Mouse (Mus musculus): ENCODE measurements around the gene A030005K14Rik. TPM values are rescaled to one million over a fixed set of nuclear protein-coding genes. Genes with fewer than 3 reads are reported as not detected.

The A030005K14Rik gene
- polyA plus RNA-seq, 1 experiment from 2014 or later, result not detected

GRCm38 (mm10) chr1:83066577-83066976, 7.4 kb upstream of the A030005K14Rik start:
- no peak for DNase-seq (ENCODE audit: low spot score)
- H3K4me3 ChIP-seq, result no peak overlapping the region
- 90% methylated on average over 4 of the region's 4 CpGs for WGBS

GRCm38 (mm10) chr1:83064851-83065250, 5.7 kb upstream of the A030005K14Rik start:
- no peak for DNase-seq (ENCODE audit: low spot score)
- Histone ChIP-seq H3K27ac (no peak overlapping the region), H3K36me3 (no peaks in the 10 kb centered on the region), H3K27me3 (ENCODE audit: low read depth, poor library complexity, severe bottlenecking) (no peaks in the 10 kb centered on the region), H3K9me3 (replicated peaks) (no peaks in the 10 kb centered on the region), H3K4me3 (no peak overlapping the region), H3K4me1 (no peaks in the 10 kb centered on the region)
- WGBS, result 32% methylated on average over 3 of the region's 3 CpGs

More at GRCm38 (mm10) chr1:83066577-83066976, 7.4 kb upstream of the A030005K14Rik start:
- Histone ChIP-seq H3K27ac (no peak overlapping the region), H3K27me3 (ENCODE audit: low read depth, poor library complexity, severe bottlenecking) (no peaks in the 10 kb centered on the region), H3K9me3 (replicated peaks) (no peaks in the 10 kb centered on the region), H3K36me3 (no peaks in the 10 kb centered on the region), H3K4me1 (no peaks in the 10 kb centered on the region)

- Histone ChIP-seq H3K4me1 (no peaks in the 10 kb centered on the region), H3K36me3 (no peaks in the 10 kb centered on the region), H3K9me3 (replicated peaks) (no peaks in the 10 kb centered on the region), H3K27ac (no peak within 1 kb of the TSS), H3K27me3 (ENCODE audit: low read depth, poor library complexity, severe bottlenecking) (no peaks in the 10 kb centered on the region), H3K4me3 (no peak within 1 kb of the TSS)
- DNase-seq (ENCODE audit: low spot score), result no peak
- 98% methylated on average over 4 of the region's 4 CpGs for WGBS
Measured at GRCm38 (mm10) chr1:83060643-83061042, 1.5 kb upstream of the A030005K14Rik start, which contains the start of gene Krtap28-13. TSS of gene Krtap28-13 (plus strand) at chr1:83060930.

GRCm38 (mm10) chr1:83058481-83058880, 697 bp downstream of the A030005K14Rik start:
- Histone ChIP-seq H3K4me3 (no peak overlapping the region), H3K36me3 (no peaks in the 10 kb centered on the region), H3K9me3 (replicated peaks) (no peaks in the 10 kb centered on the region), H3K4me1 (no peaks in the 10 kb centered on the region), H3K27ac (no peak overlapping the region), H3K27me3 (ENCODE audit: low read depth, poor library complexity, severe bottlenecking) (no peaks in the 10 kb centered on the region)
- WGBS, result 48% methylated on average over 1 of the region's 1 CpGs
- no peak for DNase-seq (ENCODE audit: low spot score)

GRCm38 (mm10) chr1:83044882-83045427, 14.2 kb downstream of the A030005K14Rik start, which contains the start of gene Gm47969:
TSS of gene Gm47969 (plus strand) at chr1:83044932.
- WGBS, result 89% methylated on average over 5 of the region's 5 CpGs
- H3K4me3 ChIP-seq, result no peak within 1 kb of the TSS
- H3K4me1 ChIP-seq, result no peaks in the 10 kb centered on the region
- H3K9me3 ChIP-seq (replicated peaks), result no peaks in the 10 kb centered on the region
- H3K27ac ChIP-seq, result no peak within 1 kb of the TSS
- H3K27me3 ChIP-seq (ENCODE audit: low read depth, poor library complexity, severe bottlenecking), result no peaks in the 10 kb centered on the region
- no peak for DNase-seq (ENCODE audit: low spot score)
- no peaks in the 10 kb centered on the region for H3K36me3 ChIP-seq

GRCm38 (mm10) chr1:83042380-83042779, 16.8 kb downstream of the A030005K14Rik start, which contains the start of gene Krtap28-10:
TSS of gene Krtap28-10 (minus strand) at chr1:83042480.
- Histone ChIP-seq H3K27ac (no peak within 1 kb of the TSS), H3K4me1 (peaks cover 13% of the 10 kb centered on the region; the same call in 1 of the 2 replicates), H3K27me3 (ENCODE audit: low read depth, poor library complexity, severe bottlenecking) (no peaks in the 10 kb centered on the region), H3K36me3 (no peaks in the 10 kb centered on the region), H3K9me3 (replicated peaks) (no peaks in the 10 kb centered on the region), H3K4me3 (no peak within 1 kb of the TSS)
- DNase-seq (ENCODE audit: low spot score), result no peak
- 99% methylated on average over 2 of the region's 2 CpGs for WGBS

- no peak overlapping the region for H3K4me3 ChIP-seq
- H3K27ac ChIP-seq, result no peak overlapping the region
- H3K36me3 ChIP-seq, result no peaks in the 10 kb centered on the region
- peaks cover 27% of the 10 kb centered on the region for H3K4me1 ChIP-seq
- no peaks in the 10 kb centered on the region for H3K9me3 ChIP-seq (replicated peaks)
- DNase-seq (ENCODE audit: low spot score), result no peak
- 75% methylated on average over 4 of the region's 4 CpGs for WGBS
- no peaks in the 10 kb centered on the region for H3K27me3 ChIP-seq (ENCODE audit: low read depth, poor library complexity, severe bottlenecking)
Measured at GRCm38 (mm10) chr1:83039080-83039479, 20.1 kb downstream of the A030005K14Rik start.

GRCm38 (mm10) chr1:83038109-83038672, 21.0 kb downstream of the A030005K14Rik start, which contains the start of gene Slc19a3:
TSS of gene Slc19a3 (minus strand) at chr1:83038448.
- Histone ChIP-seq H3K27ac (peak within 1 kb of the TSS; percentile 75), H3K4me1 (peaks cover 27% of the 10 kb centered on the region), H3K27me3 (ENCODE audit: low read depth, poor library complexity, severe bottlenecking) (no peaks in the 10 kb centered on the region), H3K4me3 (peak within 1 kb of the TSS; percentile 58), H3K9me3 (replicated peaks) (no peaks in the 10 kb centered on the region), H3K36me3 (no peaks in the 10 kb centered on the region)
- under 1% methylated on average over 25 of the region's 25 CpGs for whole genome bisulfite sequencing
- peak; percentile 67 for DNase-seq (ENCODE audit: low spot score)

- Histone ChIP-seq H3K9me3 (replicated peaks) (no peaks in the 10 kb centered on the region), H3K4me1 (peaks cover 27% of the 10 kb centered on the region)
- whole genome bisulfite sequencing, result 77% methylated on average over 11 of the region's 11 CpGs
Measured at GRCm38 (mm10) chr1:83036892-83037667, 22.1 kb downstream of the A030005K14Rik start.

GRCm38 (mm10) chr1:83034509-83034908, 24.7 kb downstream of the A030005K14Rik start:
- Histone ChIP-seq H3K9me3 (replicated peaks) (no peaks in the 10 kb centered on the region), H3K36me3 (no peaks in the 10 kb centered on the region), H3K27me3 (ENCODE audit: low read depth, poor library complexity, severe bottlenecking) (no peaks in the 10 kb centered on the region), H3K4me1 (peaks cover 27% of the 10 kb centered on the region), H3K27ac (no peak overlapping the region), H3K4me3 (no peak overlapping the region)
- 59% methylated on average over 5 of the region's 5 CpGs for WGBS
- DNase-seq (ENCODE audit: low spot score), result no peak

More at GRCm38 (mm10) chr1:83036892-83037667, 22.1 kb downstream of the A030005K14Rik start:
- DNase-seq (ENCODE audit: low spot score), result no peak
- Histone ChIP-seq H3K36me3 (no peaks in the 10 kb centered on the region), H3K27ac (no peak overlapping the region), H3K27me3 (ENCODE audit: low read depth, poor library complexity, severe bottlenecking) (no peaks in the 10 kb centered on the region), H3K4me3 (no peak overlapping the region)

GRCm38 (mm10) chr1:83032508-83032907, 26.7 kb downstream of the A030005K14Rik start:
- H3K36me3 ChIP-seq, result no peaks in the 10 kb centered on the region
- no peak for DNase-seq (ENCODE audit: low spot score)
- H3K27me3 ChIP-seq (ENCODE audit: low read depth, poor library complexity, severe bottlenecking), result no peaks in the 10 kb centered on the region
- no peaks in the 10 kb centered on the region for H3K9me3 ChIP-seq (replicated peaks)
- H3K4me1 ChIP-seq, result peaks cover 14% of the 10 kb centered on the region
- H3K27ac ChIP-seq, result no peak overlapping the region
- WGBS, result 92% methylated on average over 6 of the region's 6 CpGs
- H3K4me3 ChIP-seq, result no peak overlapping the region

GRCm38 (mm10) chr1:83031950-83032349, 27.2 kb downstream of the A030005K14Rik start:
- Histone ChIP-seq H3K4me3 (no peak overlapping the region), H3K4me1 (peaks cover 14% of the 10 kb centered on the region), H3K27ac (no peak overlapping the region), H3K27me3 (ENCODE audit: low read depth, poor library complexity, severe bottlenecking) (no peaks in the 10 kb centered on the region), H3K36me3 (no peaks in the 10 kb centered on the region), H3K9me3 (replicated peaks) (no peaks in the 10 kb centered on the region)
- DNase-seq (ENCODE audit: low spot score), result no peak
- 65% methylated on average over 1 of the region's 1 CpGs for WGBS

GRCm38 (mm10) chr1:83016556-83016955, 42.6 kb downstream of the A030005K14Rik start:
- Histone ChIP-seq H3K4me1 (no peaks in the 10 kb centered on the region), H3K9me3 (replicated peaks) (no peaks in the 10 kb centered on the region), H3K4me3 (no peak overlapping the region), H3K27me3 (ENCODE audit: low read depth, poor library complexity, severe bottlenecking) (no peaks in the 10 kb centered on the region), H3K36me3 (no peaks in the 10 kb centered on the region), H3K27ac (no peak overlapping the region)
- 78% methylated on average over 1 of the region's 1 CpGs for WGBS
- no peak for DNase-seq (ENCODE audit: low spot score)

Data from limb, embryonic 10.5 days (tissue).